Mouse (Mus musculus) thymus, adult 2 months (tissue): ENCODE results near the gene Babam2.

Experiments used
- CTCF ChIP-seq: fragments of 200-500 bp; IDR thresholded peaks from 2 replicates; pipeline ENCODE4 v1.5.1; 2012; ENCODE audit warnings: mild to moderate bottlenecking, control low read depth, low read length, moderate library complexity, borderline replicate concordance; ENCODE audit not compliant: control insufficient read depth, poor library complexity, insufficient read depth; ENCODE audit errors: extremely low read depth
- POLR2A ChIP-seq: fragments of 200-500 bp; IDR thresholded peaks from 2 replicates; pipeline ENCODE4 v1.6.1; 2012; ENCODE audit warnings: mild to moderate bottlenecking, low read length, control low read depth, moderate library complexity; ENCODE audit not compliant: control insufficient read depth, poor library complexity, insufficient read depth; ENCODE audit errors: extremely low read depth

DNA sequence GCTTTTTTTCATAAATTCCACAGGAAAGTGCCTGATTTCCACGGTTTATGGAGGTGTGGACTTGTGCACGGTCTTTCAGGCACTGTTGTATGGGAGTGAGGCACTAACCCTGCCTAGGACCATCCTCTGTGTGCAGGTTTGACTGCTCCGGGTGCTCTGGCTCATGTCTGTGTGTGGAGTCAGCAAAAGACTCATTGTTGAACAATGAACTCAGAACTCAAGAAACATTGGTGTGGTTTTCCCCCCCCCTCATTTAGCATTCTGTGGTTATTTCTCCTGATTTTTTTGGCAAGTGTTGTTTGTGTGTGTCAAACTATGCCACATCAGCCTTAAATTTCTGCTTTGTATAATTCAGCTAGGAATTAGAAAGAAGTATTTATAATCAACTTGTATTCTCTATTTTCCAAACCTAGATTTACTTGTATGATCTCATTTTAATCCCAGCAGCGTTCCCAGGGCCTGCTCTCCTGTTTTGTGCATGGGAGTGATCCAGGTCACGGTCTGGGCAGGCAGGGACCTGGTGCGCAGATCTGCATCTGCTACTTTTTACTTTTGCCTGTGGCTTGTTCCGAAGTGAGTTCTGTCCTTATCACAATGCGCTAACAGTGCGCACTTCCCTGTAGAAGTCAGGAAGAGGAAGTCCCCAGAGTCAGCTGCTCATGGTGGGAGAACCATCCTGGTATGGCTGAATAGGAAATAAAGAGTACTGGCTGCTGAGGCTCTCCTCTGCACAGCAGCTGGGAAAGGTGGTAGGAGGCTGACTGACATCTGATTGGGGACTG is 61.0 kb downstream of the Babam2 start:
- TF ChIP-seq CTCF (no peak), POLR2A (no peak)
